Mouse (Mus musculus) neural tube, embryonic 10.5 days (tissue): ENCODE measurements at regions not wholly inside any gene's neighbourhood (a gene's known extent, or its start where the extent isn't known, plus 50 kb on each side); places are given as distances from the start of the nearest gene placed in this dataset.

Experiments used
- DNase-seq: peaks from one replicate; pipeline ENCODE4 v3.0.0-alpha.2; 2017; ENCODE audit warnings: low spot score; ENCODE audit errors: extremely low spot score

- DNase-seq: no peak
Observed at GRCm38 (mm10) chr2:123473840-123474239, 615.9 kb upstream of the Sema6d start.

- no peak for DNase-seq
Observed at GRCm38 (mm10) chr2:123486681-123487080, 603.1 kb upstream of the Sema6d start.

- no peak for DNase-seq
Observed at GRCm38 (mm10) chr2:123506162-123506561, 583.6 kb upstream of the Sema6d start.

GRCm38 (mm10) chr2:123507095-123507494 lies 582.7 kb upstream of the Sema6d start:
- no peak for DNase-seq

- DNase-seq: no peak
Observed at GRCm38 (mm10) chr2:123528915-123529314, 560.9 kb upstream of the Sema6d start.

GRCm38 (mm10) chr2:123532946-123533791 lies 556.6 kb upstream of the Sema6d start:
- no peak for DNase-seq

GRCm38 (mm10) chr2:123551249-123551850 lies 538.4 kb upstream of the Sema6d start:
- DNase-seq: no peak

- no peak for DNase-seq
Observed at GRCm38 (mm10) chr2:123558123-123558650, 531.6 kb upstream of the Sema6d start.
